Mouse (Mus musculus) Patski (cell line): ENCODE measurements around the gene Ston1. TPM values are rescaled to one million over a fixed set of nuclear protein-coding genes. Genes with fewer than 3 reads are reported as not detected.

Experiments used
- ATAC-seq: fragments of 100-300 bp; one replicate; pipeline ENCODE4 v1.8.0; 2021
- CTCF ChIA-PET: fragments of 350-600 bp; sonication (Branson Sonifier 250); formaldehyde crosslinking; loops from one replicate; lab custom pipeline; 2022; ENCODE audit warnings: inconsistent platforms; lab: Charles Lee
- POLR2A ChIA-PET: fragments of 350-600 bp; sonication (Branson Sonifier 250); formaldehyde crosslinking; loops from one replicate; lab custom pipeline; 2022; ENCODE audit warnings: antibody characterized with exemption, inconsistent platforms; lab: Charles Lee
- DNase-seq: peaks from one replicate; pipeline ENCODE4 v3.0.0-alpha.2; 2011; ENCODE audit warnings: low read depth, low spot score
- H3K27me3 ChIP-seq: fragments of 371-371 bp; one replicate; pipeline ENCODE4 v1.5.1; 2021
- CTCF ChIP-seq: fragments of 100-300 bp; IDR thresholded peaks from one replicate; pipeline ENCODE4 v1.5.1; 2021
- in situ Hi-C: fragments of 300-500 bp; cut with MboI; formaldehyde crosslinking; loops from 3 replicates; pipeline ENCODE4 v1.11.1; 2018; ENCODE audit warnings: low pct_unique_long_range_greater_than_20kb, mixed read lengths
- polyA plus RNA-seq: library from polyadenylated mRNA; unstranded; gene quantifications from one replicate; pipeline ENCODE4 v1.2.3, GENCODE M21; 2021

Gene Ston1
- polyA plus RNA-seq, 1 experiment from 2014 or later: 62.0 TPM

- ChIA-PET POLR2A (no interaction called here), CTCF (interaction anchor here (0.5 to 2.1 kb wide), 4 partner anchors 14 to 25 kb away, joined by 3 to 13 read pairs (median 4); partner anchors contain the start of gene Ston1)
- in situ Hi-C loops: no loop called here
- no peaks in the 10 kb centered on the region for H3K27me3 ChIP-seq
- DNase-seq: no peak
- ATAC-seq: no peak
- no peak for TF ChIP-seq CTCF
These were observed 25.2 kb downstream of the Ston1 start for GRCm38 (mm10) chr17:88622711-88623110.

GRCm38 (mm10) chr17:88624386-88624785, 26.9 kb downstream of the Ston1 start:
- no peaks in the 10 kb centered on the region for H3K27me3 ChIP-seq
- no peak for ATAC-seq
- ChIA-PET CTCF (no interaction called here), POLR2A (no interaction called here)
- DNase-seq: no peak
- in situ Hi-C loops: no loop called here
- TF ChIP-seq CTCF: no peak

- H3K27me3 ChIP-seq: no peaks in the 10 kb centered on the region
- DNase-seq (no peak), ATAC-seq (no peak)
- ChIA-PET CTCF (interaction anchor here (1.4 kb wide), 1 partner anchor 12 kb away, joined by 5 read pairs; no protein-coding TSS in a partner anchor), POLR2A (interaction anchor here (1.5 kb wide), 1 partner anchor 8 kb away, joined by 6 read pairs; no protein-coding TSS in a partner anchor)
- no peak for TF ChIP-seq CTCF
- in situ Hi-C loops: loop anchor here (25.0 kb wide), 1 partner anchor 588 kb away; no protein-coding TSS in a partner anchor
These were observed 27.9 kb downstream of the Ston1 start for GRCm38 (mm10) chr17:88625350-88625749.

GRCm38 (mm10) chr17:88625931-88626330, 28.4 kb downstream of the Ston1 start:
- POLR2A ChIA-PET: interaction anchor here (1.5 kb wide), 1 partner anchor 9 kb away, joined by 6 read pairs; no protein-coding TSS in a partner anchor
- H3K27me3 ChIP-seq: no peaks in the 10 kb centered on the region
- no peak for DNase-seq
- TF ChIP-seq CTCF: no peak
- in situ Hi-C loops: loop anchor here (25.0 kb wide), 1 partner anchor 589 kb away; no protein-coding TSS in a partner anchor
- ATAC-seq: no peak
- CTCF ChIA-PET: interaction anchor here (1.4 kb wide), 1 partner anchor 13 kb away, joined by 5 read pairs; no protein-coding TSS in a partner anchor

GRCm38 (mm10) chr17:88626347-88626811, 28.9 kb downstream of the Ston1 start:
- in situ Hi-C loops: loop anchor here (25.0 kb wide), 1 partner anchor 589 kb away; no protein-coding TSS in a partner anchor
- DNase-seq (no peak), ATAC-seq (no peak)
- no peaks in the 10 kb centered on the region for H3K27me3 ChIP-seq
- POLR2A ChIA-PET: interaction anchor here (1.5 kb wide), 1 partner anchor 9 kb away, joined by 6 read pairs; no protein-coding TSS in a partner anchor
- no peak for TF ChIP-seq CTCF
- CTCF ChIA-PET: interaction anchor here (0.7 to 1.5 kb wide), 3 partner anchors 14 to 30 kb away, joined by 3 to 5 read pairs (median 3); partner anchors contain the start of gene Ston1

GRCm38 (mm10) chr17:88627150-88627549, 29.7 kb downstream of the Ston1 start:
- in situ Hi-C loops: loop anchor here (25.0 kb wide), 1 partner anchor 590 kb away; no protein-coding TSS in a partner anchor
- CTCF ChIA-PET: interaction anchor here (0.7 to 1.5 kb wide), 5 partner anchors 11 to 84 kb away, joined by 3 to 5 read pairs (median 3); partner anchors contain the start of gene Ston1
- TF ChIP-seq CTCF: no peak
- POLR2A ChIA-PET: interaction anchor here (1.1 kb wide), 1 partner anchor 28 kb away, joined by 4 read pairs; no protein-coding TSS in a partner anchor
- ATAC-seq: no peak
- no peak for DNase-seq
- no peaks in the 10 kb centered on the region for H3K27me3 ChIP-seq

GRCm38 (mm10) chr17:88628676-88629380, 31.3 kb downstream of the Ston1 start:
- no peaks in the 10 kb centered on the region for H3K27me3 ChIP-seq
- ChIA-PET CTCF (interaction anchor here (0.8 to 1.2 kb wide), 4 partner anchors 12 to 33 kb away, joined by 3 to 4 read pairs (median 4); no protein-coding TSS in a partner anchor), POLR2A (no interaction called here)
- TF ChIP-seq CTCF: no peak
- peak; percentile 42 for ATAC-seq
- peak; percentile 57 for DNase-seq
- in situ Hi-C loops: loop anchor here (25.0 kb wide), 1 partner anchor 592 kb away; no protein-coding TSS in a partner anchor

- ATAC-seq (peak; percentile 42), DNase-seq (peak; percentile 50)
- CTCF ChIA-PET: interaction anchor here (1.0 to 1.2 kb wide), 3 partner anchors 12 to 33 kb away, joined by 3 to 4 read pairs (median 3); no protein-coding TSS in a partner anchor
- in situ Hi-C loops: loop anchor here (25.0 kb wide), 1 partner anchor 592 kb away; no protein-coding TSS in a partner anchor
- no peaks in the 10 kb centered on the region for H3K27me3 ChIP-seq
- POLR2A ChIA-PET: no interaction called here
- no peak for TF ChIP-seq CTCF
These were observed 31.9 kb downstream of the Ston1 start for GRCm38 (mm10) chr17:88629381-88629759.

- TF ChIP-seq CTCF: no peak
- DNase-seq (no peak), ATAC-seq (peak; percentile 61)
- in situ Hi-C loops: loop anchor here (5.0 to 25.0 kb wide), 2 partner anchors 33 to 593 kb away; partner anchors contain the start of gene Ston1
- no peaks in the 10 kb centered on the region for H3K27me3 ChIP-seq
- ChIA-PET POLR2A (no interaction called here), CTCF (interaction anchor here (0.6 to 2.4 kb wide), 3 partner anchors 22 to 35 kb away, joined by 3 to 9 read pairs (median 3); no protein-coding TSS in a partner anchor)
These were observed 32.6 kb downstream of the Ston1 start for GRCm38 (mm10) chr17:88629931-88630553.

- peak; percentile 76 for ATAC-seq
- in situ Hi-C loops: loop anchor here (5.0 to 25.0 kb wide), 2 partner anchors 33 to 593 kb away; partner anchors contain the start of gene Ston1
- POLR2A ChIA-PET: no interaction called here
- TF ChIP-seq CTCF: no peak
- CTCF ChIA-PET: interaction anchor here (2.0 to 2.8 kb wide), 3 partner anchors 10 to 36 kb away, joined by 4 to 14 read pairs (median 9); no protein-coding TSS in a partner anchor
- H3K27me3 ChIP-seq: no peaks in the 10 kb centered on the region
- peak; percentile 53 for DNase-seq
These were observed 33.1 kb downstream of the Ston1 start for GRCm38 (mm10) chr17:88630554-88630948.
